Mouse (Mus musculus) ovary, postnatal 10 days (tissue): ENCODE measurements at regions not wholly inside any gene's neighbourhood (a gene's known extent, or its start where the extent isn't known, plus 50 kb on each side); places are given as distances from the start of the nearest gene placed in this dataset.

Experiments used
- DNase-seq: peaks from one replicate; pipeline ENCODE4 v3.0.0; 2022; ENCODE audit warnings: low spot score

- no peak for DNase-seq
Observed at GRCm38 (mm10) chr15:36916998-36917397, 90.6 kb downstream of the Zfp706 start.

GRCm38 (mm10) chr15:36914239-36915100 is 93.1 kb downstream of the Zfp706 start:
- no peak for DNase-seq

- DNase-seq = no peak
Observed at GRCm38 (mm10) chr15:36913308-36913707, 94.3 kb downstream of the Zfp706 start.

- no peak for DNase-seq
Observed at GRCm38 (mm10) chr15:36910272-36910671, 97.3 kb downstream of the Zfp706 start.

GRCm38 (mm10) chr15:36909494-36909893 is 98.1 kb downstream of the Zfp706 start:
- no peak for DNase-seq

GRCm38 (mm10) chr15:36906789-36907188 is 100.8 kb downstream of the Zfp706 start:
- DNase-seq = no peak

- DNase-seq = no peak
Observed at GRCm38 (mm10) chr15:36906052-36906451, 101.5 kb downstream of the Zfp706 start.

- no peak for DNase-seq
Observed at GRCm38 (mm10) chr15:36903922-36904321, 103.7 kb downstream of the Zfp706 start.

- no peak for DNase-seq
Observed at GRCm38 (mm10) chr15:36903309-36903708, 104.3 kb downstream of the Zfp706 start.

- DNase-seq = no peak
Observed at GRCm38 (mm10) chr15:36901830-36902285, 105.7 kb downstream of the Zfp706 start.

- no peak for DNase-seq
Observed at GRCm38 (mm10) chr15:36901350-36901749, 106.2 kb downstream of the Zfp706 start.

GRCm38 (mm10) chr15:36900940-36901339 is 106.6 kb downstream of the Zfp706 start:
- no peak for DNase-seq

- DNase-seq = no peak
Observed at GRCm38 (mm10) chr15:36899882-36900281, 107.7 kb downstream of the Zfp706 start.

GRCm38 (mm10) chr15:36898857-36899523 is 108.6 kb downstream of the Zfp706 start:
- DNase-seq = no peak

- DNase-seq = no peak
Observed at GRCm38 (mm10) chr15:36898326-36898725, 109.2 kb downstream of the Zfp706 start.

- no peak for DNase-seq
Observed at GRCm38 (mm10) chr15:36896265-36896664, 111.3 kb downstream of the Zfp706 start.

- no peak for DNase-seq
Observed at GRCm38 (mm10) chr15:36895031-36895430, 112.5 kb downstream of the Zfp706 start.

GRCm38 (mm10) chr15:36893407-36893969 is 114.1 kb downstream of the Zfp706 start:
- DNase-seq = no peak

- DNase-seq = no peak
Observed at GRCm38 (mm10) chr15:36892576-36893205, 114.9 kb downstream of the Zfp706 start.

- DNase-seq = no peak
Observed at GRCm38 (mm10) chr15:36891851-36892250, 115.7 kb downstream of the Zfp706 start.

- DNase-seq = no peak
Observed at GRCm38 (mm10) chr15:36891296-36891695, 116.3 kb downstream of the Zfp706 start.

GRCm38 (mm10) chr15:36889072-36889471 is 118.5 kb downstream of the Zfp706 start:
- no peak for DNase-seq
